Mouse (Mus musculus) spleen, adult 2 months (tissue): ENCODE measurements around the gene Ttyh1. TPM values are rescaled to one million over a fixed set of nuclear protein-coding genes. Genes with fewer than 3 reads are reported as not detected.
"Not testable (repeated sequence)": the region's sequence is repeated elsewhere in the genome, so short reads cannot be mapped to it uniquely, and the experiment has no call there.

Experiments
- DNase-seq, 2 experiments: peaks; one replicate each; pipeline versions ENCODE4 v3.0.0 to v3.0.0-alpha.2; 2012 to 2021; ENCODE audit warnings: low spot score in 2 of 2, low read depth in 1 of 2
- H3K27ac ChIP-seq: fragments of 200-500 bp; 2 replicates; pipeline ENCODE4 v1.5.1; 2012; ENCODE audit warnings: low read length, inconsistent platforms; ENCODE audit not compliant: insufficient read depth
- H3K27me3 ChIP-seq: fragments of 200-500 bp; 2 replicates; pipeline ENCODE4 v1.6.1; 2012; ENCODE audit warnings: mild to moderate bottlenecking, moderate library complexity, low read length, inconsistent platforms; ENCODE audit not compliant: control insufficient read depth, insufficient read depth
- H3K36me3 ChIP-seq: fragments of 200-500 bp; 2 replicates; pipeline ENCODE4 v1.6.1; 2012; ENCODE audit warnings: mild to moderate bottlenecking, low read length, inconsistent platforms; ENCODE audit not compliant: control insufficient read depth, insufficient read depth
- H3K4me1 ChIP-seq: fragments of 200-500 bp; 2 replicates; pipeline ENCODE4 v1.6.1; 2011; ENCODE audit warnings: inconsistent platforms; ENCODE audit not compliant: control insufficient read depth, insufficient read depth, insufficient read length
- H3K4me3 ChIP-seq: fragments of 200-500 bp; 2 replicates; pipeline ENCODE4 v1.5.1; 2011; ENCODE audit warnings: mild to moderate bottlenecking, inconsistent platforms; ENCODE audit not compliant: insufficient read depth, insufficient read length; ENCODE audit errors: extremely low read depth
- CTCF ChIP-seq: fragments of 200-500 bp; IDR thresholded peaks from 2 replicates; pipeline ENCODE4 v1.5.1; 2011; ENCODE audit warnings: mild to moderate bottlenecking, inconsistent platforms; ENCODE audit not compliant: insufficient read depth, insufficient read length, insufficient replicate concordance; ENCODE audit errors: extremely low read depth
- POLR2A ChIP-seq: fragments of 200-500 bp; IDR thresholded peaks from 2 replicates; pipeline ENCODE4 v1.6.1; 2011; ENCODE audit warnings: low read depth, low read length, inconsistent platforms
- WGBS: fragments of 180-500 bp; shearing (Covaris S2); methylation state at CpG from one replicate; pipeline ENCODE4 v1.1.7; 2018; 5-methylcytosine and 5-hydroxymethylcytosine counted together
- polyA plus RNA-seq: library from polyadenylated mRNA; depleted of rRNA; stranded (reverse); fragments of >200 nt; gene quantifications from 2 replicates; pipeline ENCODE4 v1.2.3, GENCODE M21; 2012

Ttyh1 gene
- polyA plus RNA-seq, 1 experiment: 5.2 TPM

- TF ChIP-seq CTCF (no peak), POLR2A (no peak)
- peak in 1 of 2 experiments; percentile 74 for DNase-seq
- WGBS: 2% methylated on average over 14 of the region's 14 CpGs
- H3K4me1 ChIP-seq: peaks cover 10% of the 10 kb centered on the region
- peaks cover 16% of the 10 kb centered on the region for H3K36me3 ChIP-seq
- no peaks in the 10 kb centered on the region for H3K27me3 ChIP-seq
- H3K27ac ChIP-seq: peak within 1 kb of the TSS; percentile 100
- peak within 1 kb of the TSS; percentile 91 for H3K4me3 ChIP-seq
Observed at GRCm38 (mm10) chr7:4150059-4150541, 30.9 kb downstream of the Ttyh1 start, which contains the start of gene Leng9. Gene Leng9, minus strand, starts transcription at chr7:4150374.

- Histone ChIP-seq H3K4me3 (peak overlapping the region; percentile 62), H3K27ac (0 out of 2 replicates have a peak overlapping the region, but pooled peaks have one; percentile 12), H3K36me3 (peaks cover 12% of the 10 kb centered on the region), H3K27me3 (no peaks in the 10 kb centered on the region), H3K4me1 (peaks cover 10% of the 10 kb centered on the region)
- DNase-seq: no peak
- 5% methylated on average over 14 of the region's 14 CpGs for WGBS
- TF ChIP-seq POLR2A: no peak
- no peak for TF ChIP-seq CTCF
Observed at GRCm38 (mm10) chr7:4150811-4151221, 31.6 kb downstream of the Ttyh1 start.

GRCm38 (mm10) chr7:4151241-4151640 lies 32.0 kb downstream of the Ttyh1 start:
- H3K36me3 ChIP-seq: peaks cover 12% of the 10 kb centered on the region
- no peak overlapping the region for H3K27ac ChIP-seq
- H3K4me1 ChIP-seq: peaks cover 10% of the 10 kb centered on the region
- WGBS: 23% methylated on average over 22 of the region's 22 CpGs
- no peak overlapping the region for H3K4me3 ChIP-seq
- no peaks in the 10 kb centered on the region for H3K27me3 ChIP-seq
- DNase-seq: no peak
- TF ChIP-seq POLR2A (no peak), CTCF (no peak)

- TF ChIP-seq CTCF (no peak), POLR2A (no peak)
- DNase-seq: no peak
- peaks cover 4% of the 10 kb centered on the region for H3K4me1 ChIP-seq
- no peak overlapping the region for H3K27ac ChIP-seq
- H3K36me3 ChIP-seq: no peaks in the 10 kb centered on the region
- no peak overlapping the region for H3K4me3 ChIP-seq
- H3K27me3 ChIP-seq: no peaks in the 10 kb centered on the region
- WGBS: 81% methylated on average over 5 of the region's 5 CpGs
Observed at GRCm38 (mm10) chr7:4154356-4154755, 35.1 kb downstream of the Ttyh1 start.

GRCm38 (mm10) chr7:4154976-4155375 lies 35.8 kb downstream of the Ttyh1 start:
- no peaks in the 10 kb centered on the region for H3K27me3 ChIP-seq
- H3K4me3 ChIP-seq: no peak overlapping the region
- DNase-seq: no peak
- no peaks in the 10 kb centered on the region for H3K36me3 ChIP-seq
- H3K4me1 ChIP-seq: peaks cover 4% of the 10 kb centered on the region
- H3K27ac ChIP-seq: no peak overlapping the region
- TF ChIP-seq POLR2A (no peak), CTCF (no peak)
- 78% methylated on average over 4 of the region's 4 CpGs for WGBS

DNA sequence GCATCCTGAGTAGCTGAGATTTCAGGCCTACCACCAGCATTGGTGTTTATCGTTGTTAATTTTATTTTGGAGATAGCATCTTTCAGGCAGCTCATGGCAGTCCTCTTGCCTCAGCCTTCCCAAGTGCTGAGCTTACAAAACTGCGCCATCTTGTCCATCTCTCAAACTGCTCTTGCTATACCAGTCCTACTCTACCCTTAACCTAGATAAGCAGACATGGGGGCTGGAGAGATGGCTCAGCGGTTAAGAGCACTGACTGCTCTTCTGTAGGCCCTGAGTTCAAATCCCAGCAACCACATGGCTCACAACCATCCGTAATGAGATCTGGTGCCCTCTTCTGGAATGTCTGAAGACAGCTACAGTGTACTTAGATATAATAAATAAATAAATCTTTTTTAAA lies 42.4 kb downstream of the Ttyh1 start:
- H3K27me3 ChIP-seq, H3K27ac ChIP-seq, H3K36me3 ChIP-seq, H3K4me3 ChIP-seq, DNase-seq, H3K4me1 ChIP-seq: not testable (repeated sequence)
- WGBS: 90% methylated on average over 4 of the region's 4 CpGs

DNA sequence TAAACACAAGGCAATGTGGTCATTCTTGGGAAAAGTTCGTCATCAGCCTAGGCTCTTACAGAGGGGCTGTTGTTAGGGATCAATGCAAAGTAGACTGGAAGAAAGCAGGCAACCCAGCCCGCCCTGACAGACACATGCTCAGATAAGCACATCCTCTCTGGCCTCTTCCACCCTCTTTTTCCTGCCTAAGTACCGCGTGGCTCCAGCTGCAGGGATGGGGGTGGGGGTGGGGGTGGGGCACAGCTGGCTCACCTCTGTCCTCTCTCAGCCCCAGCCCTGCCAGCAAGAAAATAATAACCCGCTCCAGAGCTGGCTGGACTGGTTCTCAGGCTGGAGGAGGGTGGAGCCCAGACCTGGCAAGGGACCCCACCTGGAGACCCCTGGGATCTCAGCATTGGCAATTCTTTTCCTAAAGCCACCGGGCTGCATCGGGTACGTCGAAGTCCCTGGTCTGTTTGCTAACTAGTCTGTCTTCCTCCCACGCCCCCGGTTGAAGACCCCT lies 44.4 kb downstream of the Ttyh1 start:
- DNase-seq: no peak
- H3K27ac ChIP-seq: no peak overlapping the region; the same call in 1 of the 2 replicates
- WGBS: 9% methylated on average over 11 of the region's 11 CpGs
- no peak for TF ChIP-seq POLR2A
- TF ChIP-seq CTCF: no peak
- no peaks in the 10 kb centered on the region for H3K4me1 ChIP-seq
- H3K4me3 ChIP-seq: peak overlapping the region; percentile 16; the same call in 1 of the 2 replicates
- H3K36me3 ChIP-seq: no peaks in the 10 kb centered on the region
- peaks cover 1% of the 10 kb centered on the region; the same call in 1 of the 2 replicates for H3K27me3 ChIP-seq
